Mouse (Mus musculus): ENCODE measurements around the gene Trim47. TPM values are rescaled to one million over a fixed set of nuclear protein-coding genes. Genes with fewer than 3 reads are reported as not detected.
"Not testable (repeated sequence)": the region's sequence is repeated elsewhere in the genome, so short reads cannot be mapped to it uniquely, and the experiment has no call there.

Gene Trim47
- total RNA-seq, 1 experiment from 2014 or later, result not detected

DNA sequence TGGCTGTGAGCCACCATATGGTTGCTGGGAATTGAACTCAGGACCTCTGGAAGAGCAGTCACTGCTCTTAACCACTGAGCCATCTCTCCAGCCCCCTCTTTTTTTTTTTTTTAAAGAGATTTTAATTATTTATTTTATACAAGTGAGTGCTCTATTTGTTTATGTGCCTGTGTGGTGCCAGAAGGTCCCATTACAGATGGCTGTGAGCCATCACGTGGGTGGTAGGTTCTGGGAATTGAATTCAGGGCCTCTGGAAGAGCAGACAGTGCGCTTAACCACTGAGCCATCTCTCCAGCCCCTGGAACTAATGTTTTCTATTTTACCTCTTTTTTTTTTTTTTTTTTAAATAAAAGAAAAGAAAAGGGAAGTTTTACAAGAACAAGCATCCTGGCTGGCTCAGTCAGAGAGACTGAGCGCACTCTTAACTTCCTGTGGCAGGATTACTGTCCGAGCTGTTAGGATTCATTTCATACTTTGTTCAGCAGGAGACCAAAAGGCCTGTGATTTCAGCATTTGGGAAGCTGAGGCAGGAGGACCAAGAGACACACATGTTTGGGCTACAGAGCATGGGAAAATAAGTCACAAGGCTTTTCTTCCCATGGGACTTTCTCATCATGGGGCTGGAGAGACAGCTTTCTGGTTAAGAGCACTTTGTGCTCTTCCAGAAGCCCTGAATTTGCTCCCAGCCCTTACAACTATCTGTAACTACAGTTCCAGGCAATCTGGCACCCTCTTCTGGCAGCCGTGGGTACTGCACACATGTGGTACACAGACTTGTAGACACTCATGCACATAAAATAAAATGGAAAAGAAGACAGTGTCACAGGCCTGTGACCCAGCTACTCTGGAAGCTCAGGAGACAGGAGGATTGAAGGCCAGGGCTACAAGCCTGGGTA is 30.5 kb downstream of the Trim47 start:
- 0 out of 2 replicates have a peak, but pooled peaks have one; percentile 36 for ATAC-seq (replicated peaks; ENCODE audit: insufficient number of reproducible peaks, low FRiP score, low TSS enrichment, poor library complexity, severe bottlenecking)

DNA sequence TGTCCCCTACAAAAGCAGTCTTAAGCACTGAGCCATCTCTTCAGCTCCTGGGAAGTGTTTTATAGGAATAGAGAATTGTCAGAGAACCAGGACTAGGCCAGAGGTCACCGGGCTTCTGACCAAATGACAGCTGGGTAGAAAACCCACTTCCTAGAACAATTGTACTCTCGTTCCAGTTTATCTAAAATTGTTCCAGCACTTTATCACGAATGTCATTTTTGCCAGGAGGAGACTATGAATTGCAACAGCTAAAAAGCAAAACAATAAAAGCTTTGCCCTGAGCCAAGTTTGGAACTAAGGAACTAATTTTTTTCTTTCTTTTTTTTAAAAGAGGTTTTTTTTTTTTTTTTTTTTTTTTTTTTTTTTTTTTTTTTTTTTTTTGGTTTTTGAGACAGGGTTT is 31.4 kb downstream of the Trim47 start:
- ATAC-seq (replicated peaks; ENCODE audit: insufficient number of reproducible peaks, low FRiP score, low TSS enrichment, poor library complexity, severe bottlenecking), result no peak

DNA sequence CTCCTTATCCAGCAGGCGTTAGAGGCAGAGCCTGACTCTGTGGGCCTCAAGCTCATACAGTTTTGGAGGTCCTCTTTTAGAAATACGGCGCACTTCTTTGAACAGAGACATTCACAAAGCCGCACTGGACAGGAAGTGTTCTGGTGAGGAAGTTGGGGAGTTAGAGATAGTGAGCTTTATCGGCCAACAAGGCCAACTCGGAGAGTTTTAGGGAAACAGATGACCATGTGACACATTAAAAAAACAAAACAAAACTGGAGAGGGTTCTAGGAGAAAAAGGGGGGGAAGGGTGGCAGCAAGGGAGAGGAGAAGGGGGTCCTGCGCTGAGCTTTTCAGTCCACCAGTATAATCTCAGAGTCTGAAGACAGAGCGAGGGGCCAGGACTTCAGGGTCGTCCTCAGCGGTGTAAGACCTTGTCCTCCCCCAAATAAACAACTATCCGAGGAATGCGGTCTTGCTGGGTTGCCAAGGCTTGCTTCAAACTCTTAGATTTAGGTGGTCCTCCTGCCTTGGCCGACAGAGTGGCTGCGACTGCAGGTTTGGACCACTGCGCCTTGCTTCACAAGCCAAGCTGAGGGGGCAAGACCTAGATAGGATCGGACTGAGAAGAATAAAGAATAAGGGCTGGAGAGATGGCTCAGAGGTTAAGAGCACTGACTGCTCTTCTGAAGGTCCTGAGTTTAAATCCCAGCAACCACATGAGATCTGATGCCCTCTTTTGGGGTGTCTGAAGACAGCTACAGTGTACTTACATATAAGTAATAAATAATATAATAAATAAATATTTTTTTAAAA is 33.0 kb downstream of the Trim47 start:
- peak; percentile 55 for ATAC-seq (replicated peaks; ENCODE audit: insufficient number of reproducible peaks, low FRiP score, low TSS enrichment, poor library complexity, severe bottlenecking)

DNA sequence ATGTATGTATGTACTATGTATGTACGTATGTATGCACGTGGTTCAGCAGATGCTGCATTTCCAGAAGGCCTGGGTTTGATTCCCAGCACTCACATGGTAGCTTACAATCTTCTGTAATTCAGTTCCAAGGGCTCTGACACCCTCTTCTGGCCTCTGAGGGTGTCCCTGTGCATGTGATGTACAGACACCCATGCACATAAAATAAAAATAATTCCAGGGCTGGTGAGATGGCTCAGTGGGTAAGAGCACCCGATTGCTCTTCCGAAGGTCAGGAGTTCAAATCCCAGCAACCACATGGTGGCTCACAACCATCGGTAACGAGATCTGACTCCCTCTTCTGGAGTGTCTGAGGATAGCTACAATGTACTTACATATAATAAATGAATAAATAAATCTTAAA is 34.1 kb downstream of the Trim47 start:
- not testable (repeated sequence) for ATAC-seq (replicated peaks; ENCODE audit: insufficient number of reproducible peaks, low FRiP score, low TSS enrichment, poor library complexity, severe bottlenecking)

DNA sequence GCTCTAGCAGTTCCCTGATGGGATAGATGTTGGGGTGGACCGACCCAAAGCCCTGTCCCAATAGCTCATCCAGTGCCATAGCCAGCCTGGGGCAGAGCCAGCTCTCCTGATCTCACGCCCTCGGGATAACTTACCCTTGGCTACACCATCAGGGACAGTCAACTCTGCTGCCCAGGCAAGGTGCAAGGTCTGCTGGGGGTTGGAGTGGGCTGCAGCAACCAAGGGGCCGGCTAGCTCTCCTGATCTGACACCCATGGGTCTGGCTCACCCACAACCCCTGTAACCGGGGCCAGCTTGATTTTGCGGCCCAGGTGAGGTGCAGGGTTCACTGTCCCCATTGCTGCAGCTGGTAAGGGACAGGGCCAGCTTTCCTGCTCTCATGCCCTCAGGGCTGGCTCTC is 35.4 kb downstream of the Trim47 start:
- no peak for ATAC-seq (replicated peaks; ENCODE audit: insufficient number of reproducible peaks, low FRiP score, low TSS enrichment, poor library complexity, severe bottlenecking)

DNA sequence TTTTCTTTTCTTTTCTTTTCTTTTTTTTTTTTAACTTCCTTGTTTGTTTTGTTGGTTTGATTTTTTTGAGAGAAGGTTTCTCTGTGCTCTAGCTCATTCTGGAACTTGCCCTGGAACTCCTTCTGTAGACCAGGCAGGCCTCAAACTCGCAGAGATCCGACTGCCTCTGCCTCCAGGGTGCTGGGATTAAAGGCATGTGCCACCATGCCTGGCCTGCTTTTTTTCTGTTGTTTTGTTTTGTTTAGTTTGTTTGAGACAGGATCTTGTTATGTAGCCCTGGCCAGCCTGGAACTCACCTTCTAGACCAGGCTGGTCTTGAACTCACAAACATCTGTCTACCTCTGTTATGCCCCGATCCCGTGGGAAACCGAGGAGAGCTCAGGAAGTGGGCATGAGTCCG is 37.5 kb downstream of the Trim47 start:
- no peak for ATAC-seq (replicated peaks; ENCODE audit: insufficient number of reproducible peaks, low FRiP score, low TSS enrichment, poor library complexity, severe bottlenecking)

DNA sequence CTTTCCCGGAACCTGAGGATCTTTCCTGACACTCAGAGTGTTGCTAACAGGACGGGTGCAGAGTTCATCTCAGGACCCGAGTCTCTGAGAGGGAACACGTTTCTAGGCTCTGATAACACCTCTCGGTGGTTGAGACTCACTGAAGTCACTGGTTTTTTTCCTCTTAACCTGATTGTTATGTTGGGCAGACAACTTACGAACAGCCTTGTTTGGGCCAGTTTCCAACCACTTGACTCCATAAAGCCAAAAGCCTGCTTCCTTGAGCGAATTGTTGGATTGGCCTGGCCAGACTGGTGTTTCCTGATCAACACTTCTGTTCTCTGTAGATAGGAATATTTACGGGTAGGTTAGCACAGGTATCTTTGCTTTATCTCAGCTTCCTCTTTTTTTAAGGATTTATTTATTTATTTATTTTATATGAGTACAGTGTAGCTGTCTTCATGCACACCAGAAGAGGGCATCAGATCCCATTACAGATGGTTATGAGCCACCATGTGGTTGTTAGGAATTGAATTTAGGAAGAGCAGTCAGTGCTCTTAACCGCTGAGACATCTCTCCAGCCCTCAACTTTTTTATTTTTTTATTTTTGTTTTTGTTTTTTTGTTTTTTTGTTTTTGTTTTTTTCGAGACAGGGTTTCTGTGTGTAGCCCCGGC is 38.1 kb downstream of the Trim47 start:
- no peak for ATAC-seq (replicated peaks; ENCODE audit: insufficient number of reproducible peaks, low FRiP score, low TSS enrichment, poor library complexity, severe bottlenecking)

DNA sequence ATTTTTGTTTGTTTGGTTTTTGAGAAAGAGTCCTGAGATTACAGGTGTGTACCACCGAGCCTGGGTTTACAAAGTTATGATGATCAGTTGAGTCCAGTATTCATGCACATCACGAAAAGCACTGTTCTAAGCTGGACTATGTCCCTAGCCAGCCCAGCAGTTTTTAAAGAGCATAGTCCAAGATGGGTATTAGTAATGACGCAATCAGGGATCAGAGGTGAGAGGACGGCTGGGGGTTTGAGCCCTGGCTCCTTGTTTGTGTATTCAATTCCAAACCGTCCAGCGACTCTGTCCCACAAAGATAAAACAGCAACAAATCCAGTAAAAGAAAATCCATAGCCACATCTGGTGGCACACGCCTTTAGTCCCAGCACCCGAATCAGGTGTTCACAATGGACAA is 38.8 kb downstream of the Trim47 start:
- ATAC-seq (replicated peaks; ENCODE audit: insufficient number of reproducible peaks, low FRiP score, low TSS enrichment, poor library complexity, severe bottlenecking), result no peak

DNA sequence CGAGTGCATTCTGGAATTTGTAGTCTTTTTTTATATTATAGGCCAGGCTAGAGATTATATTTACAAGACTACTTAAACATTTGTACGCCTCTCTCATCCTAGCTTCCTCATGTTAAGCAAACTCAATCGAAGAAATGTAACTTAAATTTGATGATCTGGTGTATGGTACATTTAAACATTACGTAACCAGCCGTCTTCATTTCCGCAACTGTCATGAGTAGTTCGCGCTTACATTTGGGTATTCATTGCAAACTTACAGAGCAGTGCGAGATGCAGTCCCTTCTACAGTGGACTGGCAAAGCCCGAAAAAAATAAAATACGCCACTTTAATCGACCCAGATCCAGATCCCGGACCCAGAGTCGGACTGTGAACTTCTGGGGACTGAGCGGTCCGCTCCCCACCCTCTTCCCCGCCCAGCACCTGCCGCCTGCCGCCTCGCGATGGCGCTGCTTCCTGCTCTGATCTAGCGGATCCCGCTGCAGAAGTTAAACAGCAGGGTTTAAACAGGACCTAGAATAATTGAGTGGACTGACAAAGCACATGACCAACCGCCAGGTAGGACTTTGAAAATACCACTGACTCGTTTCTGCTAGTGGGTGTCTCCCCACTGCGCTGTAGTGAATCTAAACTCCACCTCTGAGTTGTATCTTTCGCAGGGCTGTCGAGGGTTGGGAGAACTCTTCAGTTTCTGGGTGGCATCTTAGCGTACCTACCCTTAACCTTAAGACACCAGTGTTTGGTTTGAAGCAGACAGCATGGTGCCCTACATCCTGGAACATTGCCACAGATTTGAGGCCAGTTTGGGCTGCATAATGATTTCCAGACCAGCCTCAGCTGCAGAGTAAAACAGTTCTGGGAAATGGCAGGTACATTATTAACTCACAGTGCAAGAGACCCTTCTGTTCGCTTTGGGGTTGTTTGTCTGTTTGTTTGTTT is 39.5 kb downstream of the Trim47 start:
- ATAC-seq (replicated peaks; ENCODE audit: insufficient number of reproducible peaks, low FRiP score, low TSS enrichment, poor library complexity, severe bottlenecking), result peak; percentile 41

DNA sequence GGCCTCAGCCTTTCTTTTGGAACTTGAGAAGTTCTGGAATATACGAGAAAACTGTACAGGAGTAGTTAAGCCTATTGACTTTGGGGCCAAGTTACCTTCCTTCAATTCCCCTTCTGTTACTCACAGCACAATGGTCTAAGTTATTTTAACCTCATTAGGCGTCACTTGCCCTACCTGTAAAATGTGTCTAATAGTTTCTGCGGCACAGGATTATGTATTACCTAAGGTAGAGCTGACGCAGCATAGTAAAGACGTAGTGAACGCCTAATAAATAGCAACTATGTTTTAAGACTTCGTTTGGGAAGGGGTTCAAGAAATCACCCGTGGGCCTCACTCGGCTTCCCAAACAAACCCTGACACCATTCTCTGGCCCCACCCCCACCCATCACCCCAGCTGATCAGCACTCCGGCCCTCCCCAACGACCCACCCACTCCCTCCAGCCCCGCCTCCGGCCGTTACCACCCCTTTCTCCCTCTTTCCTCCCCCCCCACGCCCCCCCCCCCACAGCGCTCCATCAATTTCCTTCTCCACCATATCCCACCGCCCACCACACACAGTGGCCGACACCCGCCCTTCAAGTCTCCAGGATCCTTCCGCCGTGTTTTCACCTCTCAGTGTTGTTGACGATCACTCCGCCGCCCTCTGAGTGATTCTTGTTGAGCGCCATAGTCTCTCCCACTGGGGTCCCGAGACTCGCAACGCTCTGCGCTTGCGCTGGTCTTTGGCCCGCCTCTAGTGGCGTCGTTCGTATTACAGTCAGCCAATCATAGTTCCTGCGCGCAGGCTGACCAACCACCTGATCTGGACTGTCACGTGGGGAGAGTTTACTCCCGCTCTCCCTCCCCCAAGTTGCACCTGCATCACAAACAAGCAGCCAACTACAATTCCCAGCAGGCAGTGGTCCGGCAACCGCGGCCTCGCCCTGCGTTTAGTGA is 40.5 kb downstream of the Trim47 start, which contains the start of gene Wbp2:
TSS of gene Wbp2 (minus strand) at position 738 of the 936 bp plus-strand sequence.
- ATAC-seq (replicated peaks; ENCODE audit: insufficient number of reproducible peaks, low FRiP score, low TSS enrichment, poor library complexity, severe bottlenecking), result peak; percentile 96

DNA sequence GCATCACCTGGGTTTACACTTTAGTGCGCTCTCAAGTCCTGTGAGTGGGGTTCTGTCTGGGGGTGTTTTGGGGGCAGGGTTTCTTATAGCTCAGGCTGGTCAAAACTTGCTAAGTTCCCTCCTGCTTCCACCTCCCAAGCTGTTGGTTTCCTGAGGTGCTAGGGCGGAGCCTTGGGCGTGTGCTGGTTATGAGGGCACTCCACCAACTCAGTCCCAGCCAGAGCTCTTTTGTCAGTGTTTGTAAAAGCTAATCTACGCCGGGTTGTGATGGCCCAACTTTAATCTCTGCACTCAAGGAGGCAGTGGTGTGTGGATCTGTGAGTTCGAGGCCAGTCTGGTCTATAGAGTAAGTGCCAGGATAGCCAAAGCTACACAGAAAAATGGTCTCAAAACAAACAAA is 42.8 kb downstream of the Trim47 start:
- no peak for ATAC-seq (replicated peaks; ENCODE audit: insufficient number of reproducible peaks, low FRiP score, low TSS enrichment, poor library complexity, severe bottlenecking)

DNA sequence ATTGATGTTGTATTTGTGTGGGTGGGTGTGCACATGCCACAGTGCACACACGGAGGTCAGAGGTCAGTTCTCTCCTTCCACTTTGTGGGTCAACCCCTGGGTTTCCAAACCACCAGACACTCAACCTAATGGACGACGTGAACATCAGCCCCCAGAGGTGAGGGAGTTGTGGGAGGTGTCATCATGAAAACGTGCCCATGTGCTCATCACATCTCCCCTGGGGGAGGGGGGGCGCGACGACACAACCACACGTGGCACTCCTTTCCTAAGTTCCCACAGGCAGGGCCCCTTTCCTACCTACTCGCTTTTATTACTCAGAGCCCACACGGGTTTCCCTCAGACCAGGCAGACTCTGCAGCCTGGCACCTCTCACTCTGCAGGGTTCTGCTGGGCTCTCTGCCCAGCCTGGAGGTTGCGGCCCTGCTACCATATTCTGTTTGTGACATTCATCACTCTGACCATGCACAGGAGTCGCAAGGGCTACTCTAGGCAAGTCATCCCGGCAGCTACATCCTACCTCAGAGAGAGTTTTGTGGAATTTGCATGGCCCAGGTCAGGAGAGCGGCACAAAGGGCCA is 43.8 kb downstream of the Trim47 start:
- ATAC-seq (replicated peaks; ENCODE audit: insufficient number of reproducible peaks, low FRiP score, low TSS enrichment, poor library complexity, severe bottlenecking), result no peak

DNA sequence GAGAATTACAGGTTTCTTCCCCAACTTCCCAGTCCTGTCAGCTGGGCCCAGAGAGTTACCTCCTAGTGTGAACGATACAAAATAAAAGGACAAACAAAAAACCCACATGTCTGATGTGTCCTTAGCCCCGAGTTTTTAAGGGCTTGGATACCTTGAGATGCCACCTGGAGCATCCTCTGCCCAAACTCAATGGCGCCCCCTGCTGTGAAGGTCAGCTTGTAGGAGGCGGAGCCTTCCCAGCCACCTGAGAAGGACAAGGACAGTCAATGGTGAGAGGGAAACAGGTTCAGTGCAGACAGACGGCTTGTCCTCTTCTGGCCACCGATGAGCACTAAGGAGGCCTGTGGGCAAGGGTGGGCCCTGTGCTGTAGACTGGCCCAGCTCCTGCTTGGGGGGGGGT is 45.9 kb downstream of the Trim47 start:
- no peak for ATAC-seq (replicated peaks; ENCODE audit: insufficient number of reproducible peaks, low FRiP score, low TSS enrichment, poor library complexity, severe bottlenecking)

DNA sequence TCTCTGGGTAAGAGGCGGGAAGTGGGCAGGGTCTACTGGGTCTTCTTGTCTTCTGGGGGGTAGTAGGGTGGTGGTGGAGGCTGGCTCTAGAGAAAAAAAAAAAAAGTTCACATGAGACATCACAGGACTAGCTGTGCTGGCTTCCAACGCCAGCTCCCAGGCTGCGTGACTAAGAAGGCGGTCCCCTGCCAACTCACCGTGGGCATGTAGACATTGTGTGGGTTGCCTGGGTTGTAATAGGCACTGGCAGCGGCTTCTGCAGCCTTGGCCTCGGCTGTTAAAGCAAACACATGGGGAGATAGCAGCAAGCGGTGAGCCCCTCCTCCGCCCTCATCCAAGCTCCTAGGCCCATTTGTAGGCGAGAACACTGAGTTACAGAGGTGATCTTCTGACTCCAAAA is 47.5 kb downstream of the Trim47 start:
- ATAC-seq (replicated peaks; ENCODE audit: insufficient number of reproducible peaks, low FRiP score, low TSS enrichment, poor library complexity, severe bottlenecking), result no peak

DNA sequence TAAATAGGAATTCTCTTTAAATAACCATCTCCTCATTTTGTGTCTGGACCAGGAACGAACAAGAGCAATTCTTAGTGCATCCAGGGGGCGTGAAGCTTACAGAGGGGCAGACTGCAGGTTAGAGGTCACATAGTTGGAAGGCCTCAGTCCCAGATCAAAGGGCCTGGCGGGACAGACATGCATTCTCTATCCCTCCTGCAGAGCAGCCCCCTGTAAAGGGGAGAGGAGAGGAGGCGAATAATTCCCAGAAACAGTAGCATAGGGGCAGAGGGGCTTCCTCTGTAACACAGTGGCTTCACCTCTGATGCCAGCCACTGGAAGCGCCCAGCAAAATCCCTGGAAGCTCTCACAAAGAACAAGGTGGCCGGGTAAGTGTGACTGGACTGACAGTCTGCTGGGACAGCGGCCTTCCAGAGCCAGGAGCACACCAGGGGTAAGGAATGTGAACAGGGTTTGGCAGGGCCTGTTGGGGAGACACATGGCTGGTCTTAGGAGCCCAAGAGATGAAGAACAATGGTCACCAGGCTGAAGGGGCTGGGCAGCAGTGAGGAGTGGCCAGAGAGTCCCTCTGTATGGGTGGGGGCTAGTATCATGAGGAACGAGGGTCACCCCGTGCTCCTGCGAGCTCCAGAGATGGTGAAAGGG is 48.2 kb downstream of the Trim47 start:
- ATAC-seq (replicated peaks; ENCODE audit: insufficient number of reproducible peaks, low FRiP score, low TSS enrichment, poor library complexity, severe bottlenecking), result no peak

DNA sequence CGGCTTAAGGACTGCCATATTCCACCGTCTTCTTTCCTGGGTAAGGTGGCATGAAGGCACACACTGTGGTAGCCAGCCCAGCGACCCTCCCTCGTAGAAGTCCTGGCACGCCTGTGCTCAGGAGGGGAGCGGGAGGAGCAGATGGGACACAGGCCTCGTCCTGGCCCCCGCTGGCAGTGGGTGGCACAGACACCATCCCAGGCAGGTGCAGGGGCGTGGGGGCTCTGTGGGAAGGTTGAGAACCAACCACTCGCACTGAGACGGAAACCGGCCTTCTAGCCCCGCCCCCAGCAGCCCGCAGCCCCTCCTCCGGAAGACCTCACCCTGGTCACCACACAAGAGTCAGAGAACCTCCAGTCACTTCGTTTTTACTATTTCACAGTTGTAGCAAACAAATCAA is 48.8 kb downstream of the Trim47 start:
- peak; percentile 51 for ATAC-seq (replicated peaks; ENCODE audit: insufficient number of reproducible peaks, low FRiP score, low TSS enrichment, poor library complexity, severe bottlenecking)
